Mouse (Mus musculus) heart, embryonic 11.5 days (tissue): ENCODE data around the gene Ifitm10. TPM values are rescaled to one million over a fixed set of nuclear protein-coding genes. Genes with fewer than 3 reads are reported as not detected.

ENCODE experiments used
- ATAC-seq: fragments of 200-750 bp; cut with Nextera tagmentation; replicated peaks from 2 replicates; pipeline ENCODE4 v1.8.0; 2017; ENCODE audit warnings: moderate library complexity; ENCODE audit not compliant: insufficient number of reproducible peaks, low FRiP score, low TSS enrichment
- H3K27ac ChIP-seq: fragments of 300-500 bp; sonication (generic); 2 replicates; pipeline ENCODE4 v1.5.1; 2014; ENCODE audit warnings: mild to moderate bottlenecking, low read depth, low read length
- H3K27me3 ChIP-seq: fragments of 300-500 bp; sonication (generic); 2 replicates; pipeline ENCODE4 v1.6.1; 2014; ENCODE audit warnings: mild to moderate bottlenecking, low read length, mixed read lengths; ENCODE audit not compliant: control insufficient read depth, insufficient read depth
- H3K36me3 ChIP-seq: fragments of 300-500 bp; sonication (generic); 2 replicates; pipeline ENCODE4 v1.6.1; 2014; ENCODE audit warnings: mild to moderate bottlenecking, low read length, moderate library complexity, mixed read lengths; ENCODE audit not compliant: control insufficient read depth, insufficient read depth
- H3K4me1 ChIP-seq: fragments of 300-500 bp; sonication (generic); 2 replicates; pipeline ENCODE4 v1.6.1; 2014; ENCODE audit warnings: low read length; ENCODE audit not compliant: control insufficient read depth, insufficient read depth
- H3K4me2 ChIP-seq: fragments of 300-500 bp; sonication (generic); 2 replicates; pipeline ENCODE4 v1.6.1; 2014; ENCODE audit warnings: mild to moderate bottlenecking, moderate library complexity
- H3K4me3 ChIP-seq: fragments of 300-500 bp; sonication (generic); 2 replicates; pipeline ENCODE4 v1.5.1; 2014; ENCODE audit warnings: low read depth, low read length
- H3K9ac ChIP-seq: fragments of 300-500 bp; sonication (generic); 2 replicates; pipeline ENCODE4 v1.6.1; 2014; ENCODE audit warnings: mild to moderate bottlenecking, low read depth, low read length, moderate library complexity
- H3K9me3 ChIP-seq: fragments of 300-500 bp; sonication (generic); replicated peaks from 2 replicates; pipeline ENCODE4 v1.6.1; 2016; ENCODE audit warnings: low read length; ENCODE audit not compliant: control insufficient read depth
- WGBS: fragments of 180-500 bp; shearing (Covaris S2); extraction: QIAGEN DNeasy Blood & Tissue Kit; methylation state at CpG from one replicate; pipeline ENCODE4 v1.1.7; 2014; ENCODE audit not compliant: insufficient replicate concordance; 5-methylcytosine and 5-hydroxymethylcytosine counted together
- polyA plus RNA-seq: library from polyadenylated mRNA; unstranded; fragments of >200 nt; fragmentation: Nextera tagmentation; extraction: Ambion mirVana; gene quantifications from 2 replicates; pipeline ENCODE4 v1.2.1, GENCODE M21; 2014

Ifitm10 gene
- polyA plus RNA-seq, 1 experiment from 2014 or later, result 7.6 TPM

DNA sequence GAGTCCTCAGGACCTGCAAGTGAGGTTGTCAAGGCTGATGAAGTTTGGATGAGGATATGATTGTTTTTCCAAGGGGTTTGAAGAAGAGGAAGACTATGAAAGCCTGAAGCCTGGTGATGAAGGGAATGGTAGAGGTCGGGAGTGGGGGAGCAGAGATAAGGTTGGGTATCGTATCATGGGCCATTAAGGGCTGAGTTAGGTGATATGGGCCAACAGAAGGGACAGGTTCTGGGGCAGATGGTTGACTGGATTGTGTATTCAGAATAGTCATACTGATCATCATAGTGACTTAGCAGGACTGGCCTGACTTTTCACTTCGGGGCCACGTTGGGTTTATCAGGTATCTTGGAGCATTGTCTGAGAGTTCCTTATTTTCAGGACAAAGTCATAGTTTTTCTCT, 21.9 kb upstream of the Ifitm10 start:
- H3K9me3 ChIP-seq, result no peaks in the 10 kb centered on the region
- ATAC-seq, result no peak
- no peak overlapping the region for H3K9ac ChIP-seq
- no peak overlapping the region for H3K4me3 ChIP-seq
- H3K27ac ChIP-seq, result no peak overlapping the region
- no peaks in the 10 kb centered on the region for H3K36me3 ChIP-seq
- H3K4me1 ChIP-seq, result peaks cover 6% of the 10 kb centered on the region
- H3K4me2 ChIP-seq, result no peak overlapping the region
- 71% methylated on average over 4 of the region's 4 CpGs for WGBS
- H3K27me3 ChIP-seq, result no peaks in the 10 kb centered on the region

DNA sequence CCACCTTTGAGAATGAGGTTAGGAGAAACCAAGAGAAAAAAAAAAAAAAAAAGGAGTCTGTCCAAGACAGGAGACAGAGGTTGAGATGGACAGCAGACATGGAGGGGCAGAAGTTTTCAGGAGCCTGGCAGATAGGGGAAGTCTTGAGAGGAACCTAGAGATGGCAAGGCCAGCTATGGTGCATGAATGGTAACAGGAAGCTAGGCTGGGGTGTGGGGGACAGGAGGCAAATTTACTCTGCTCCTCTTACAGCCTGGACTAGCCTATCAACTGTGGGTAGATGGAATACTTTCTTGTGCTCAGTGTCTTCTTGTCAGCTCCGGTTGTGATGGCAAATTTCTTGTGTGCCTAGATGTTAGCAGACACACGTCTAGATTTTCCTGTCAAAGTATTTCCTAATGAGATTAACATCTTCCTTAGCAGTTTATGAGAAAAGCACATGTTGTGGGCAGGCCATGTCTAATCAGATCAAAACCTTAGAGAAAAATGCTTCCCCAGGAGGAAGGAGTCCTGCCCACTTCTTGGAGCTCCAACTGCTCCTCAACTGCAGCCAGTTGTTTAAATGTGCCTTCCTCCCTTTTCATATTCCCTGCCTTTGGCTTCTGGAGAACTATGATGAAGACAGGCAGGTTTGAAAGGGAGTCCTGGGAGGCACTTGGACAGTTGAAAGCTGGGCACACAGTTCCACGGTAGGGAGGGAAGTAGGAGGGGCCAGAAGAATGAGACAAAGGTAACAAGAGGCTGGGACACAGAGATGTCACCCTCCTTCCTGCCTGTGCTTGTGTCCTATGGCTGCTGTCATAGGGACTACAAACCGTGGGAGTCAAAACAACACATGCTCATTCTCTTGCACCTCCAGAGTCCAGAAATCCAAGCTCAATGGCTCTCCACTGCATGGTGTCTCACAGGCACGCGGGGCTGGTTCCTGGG, 21.0 kb upstream of the Ifitm10 start:
- 69% methylated on average over 6 of the region's 6 CpGs for WGBS
- no peak overlapping the region for H3K4me3 ChIP-seq
- no peak for ATAC-seq
- H3K9me3 ChIP-seq, result no peaks in the 10 kb centered on the region
- H3K27me3 ChIP-seq, result no peaks in the 10 kb centered on the region
- H3K4me1 ChIP-seq, result peaks cover 5% of the 10 kb centered on the region
- H3K36me3 ChIP-seq, result no peaks in the 10 kb centered on the region
- H3K4me2 ChIP-seq, result no peak overlapping the region
- no peak overlapping the region for H3K27ac ChIP-seq
- no peak overlapping the region for H3K9ac ChIP-seq

DNA sequence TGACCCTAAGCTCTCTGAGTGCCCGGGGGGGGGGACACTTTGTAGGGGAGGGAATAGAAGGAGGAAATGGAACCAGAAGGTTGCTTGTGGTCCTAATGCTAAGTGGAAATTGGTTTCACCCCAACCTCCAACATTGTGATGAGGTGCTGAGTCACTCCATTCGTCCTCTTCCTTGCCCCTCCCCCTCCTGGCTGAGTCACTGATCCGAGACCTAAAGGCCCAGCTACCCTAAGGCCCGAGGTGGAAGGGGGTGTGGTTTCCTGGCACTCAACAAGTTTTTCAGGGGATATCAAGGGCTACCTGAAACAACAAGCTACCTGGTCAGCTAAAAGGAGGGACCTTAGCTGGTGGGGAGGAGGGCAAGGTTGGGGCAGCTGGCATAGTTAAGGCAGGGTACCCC, 19.6 kb upstream of the Ifitm10 start:
- H3K9ac ChIP-seq, result no peak overlapping the region
- H3K36me3 ChIP-seq, result no peaks in the 10 kb centered on the region
- WGBS, result 32% methylated on average over 4 of the region's 4 CpGs
- H3K4me1 ChIP-seq, result peaks cover 3% of the 10 kb centered on the region
- H3K9me3 ChIP-seq, result no peaks in the 10 kb centered on the region
- ATAC-seq, result peak; percentile 74
- H3K27ac ChIP-seq, result no peak overlapping the region
- no peak overlapping the region for H3K4me2 ChIP-seq
- H3K27me3 ChIP-seq, result no peaks in the 10 kb centered on the region
- no peak overlapping the region for H3K4me3 ChIP-seq

DNA sequence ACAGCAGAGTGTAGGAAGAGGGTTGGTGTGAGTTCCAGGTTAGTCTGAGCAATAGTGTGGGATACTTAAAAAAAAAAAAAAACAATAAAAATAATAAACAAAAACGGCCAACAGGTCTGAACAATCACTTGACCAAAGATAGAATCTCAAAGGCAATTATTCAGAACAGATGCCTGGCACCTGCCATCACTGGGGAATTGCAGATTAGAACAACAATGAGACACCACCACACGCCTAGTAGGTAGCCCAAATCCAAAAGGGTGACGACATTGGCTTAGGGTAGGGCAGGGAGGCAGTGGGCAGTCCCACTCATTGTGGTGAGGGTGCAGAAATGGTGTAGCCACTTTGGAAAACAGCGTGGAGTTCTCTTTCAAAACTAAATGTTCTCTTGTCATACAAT, 18.1 kb upstream of the Ifitm10 start:
- Histone ChIP-seq H3K36me3 (no peaks in the 10 kb centered on the region), H3K4me1 (peaks cover 5% of the 10 kb centered on the region), H3K4me2 (no peak overlapping the region), H3K27ac (no peak overlapping the region), H3K4me3 (no peak overlapping the region), H3K9me3 (no peaks in the 10 kb centered on the region), H3K27me3 (no peaks in the 10 kb centered on the region), H3K9ac (no peak overlapping the region)
- ATAC-seq, result no peak
- 55% methylated on average over 4 of the region's 4 CpGs for WGBS

DNA sequence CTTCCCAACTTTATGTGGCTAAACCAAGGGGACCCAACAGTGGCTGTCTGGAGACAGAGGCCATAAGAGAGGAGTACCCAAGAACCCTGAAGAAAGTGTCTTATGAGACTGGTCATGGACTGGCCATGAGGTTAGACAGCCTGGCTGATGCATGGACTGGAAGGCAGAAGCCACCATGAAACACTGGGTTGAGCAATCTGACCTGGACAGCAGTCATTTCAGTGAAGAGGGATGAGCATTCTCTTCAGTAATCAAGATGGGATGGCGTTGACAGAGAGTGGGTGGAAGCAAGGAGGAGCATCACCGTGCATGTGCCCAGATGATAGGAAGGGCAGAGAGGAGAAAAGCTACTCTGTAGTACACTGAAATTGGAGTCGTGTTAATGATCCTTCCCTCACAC, 17.6 kb upstream of the Ifitm10 start:
- no peak overlapping the region for H3K4me3 ChIP-seq
- ATAC-seq, result no peak
- 67% methylated on average over 3 of the region's 3 CpGs for WGBS
- no peaks in the 10 kb centered on the region for H3K9me3 ChIP-seq
- no peak overlapping the region for H3K27ac ChIP-seq
- H3K27me3 ChIP-seq, result no peaks in the 10 kb centered on the region
- no peak overlapping the region for H3K9ac ChIP-seq
- peaks cover 10% of the 10 kb centered on the region for H3K4me1 ChIP-seq
- H3K4me2 ChIP-seq, result no peak overlapping the region
- H3K36me3 ChIP-seq, result no peaks in the 10 kb centered on the region

DNA sequence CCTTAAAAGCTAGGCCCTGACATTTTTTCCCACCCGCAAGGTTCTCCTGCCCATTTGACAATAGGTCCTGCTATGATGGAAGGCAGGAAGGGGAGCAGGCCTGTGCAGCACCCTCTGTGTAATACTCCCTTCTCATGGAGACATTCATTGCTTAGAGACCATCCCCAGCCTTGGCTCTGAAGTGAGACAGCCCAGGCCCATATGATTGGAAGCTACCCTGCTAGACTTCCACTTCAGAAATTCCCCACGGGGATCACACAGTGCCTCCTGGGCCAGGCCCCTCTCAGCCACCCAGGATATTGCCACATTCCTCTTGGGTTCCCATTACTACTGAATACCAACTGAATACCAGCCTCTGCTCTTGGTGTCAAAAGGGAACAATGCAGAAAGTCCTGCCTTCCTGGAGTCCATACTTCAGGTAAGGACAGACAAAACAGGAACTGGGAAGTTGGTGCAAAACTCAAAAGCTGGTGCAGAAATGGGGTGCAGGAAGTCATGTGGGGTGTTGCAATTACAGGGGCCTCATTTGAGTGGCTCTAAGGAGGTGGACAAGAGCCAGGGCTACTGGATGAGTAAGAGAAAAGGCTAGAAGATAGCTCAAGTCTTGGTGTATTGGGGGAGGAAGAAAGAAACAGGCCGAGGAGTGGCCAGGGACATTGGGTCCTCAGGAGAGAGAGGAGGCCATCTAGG, 16.6 kb upstream of the Ifitm10 start:
- Histone ChIP-seq H3K36me3 (peaks cover 3% of the 10 kb centered on the region; the same call in 1 of the 2 replicates), H3K27ac (no peak overlapping the region), H3K4me3 (no peak overlapping the region), H3K9ac (no peak overlapping the region), H3K27me3 (no peaks in the 10 kb centered on the region), H3K9me3 (no peaks in the 10 kb centered on the region), H3K4me2 (no peak overlapping the region), H3K4me1 (peaks cover 17% of the 10 kb centered on the region)
- 74% methylated on average over 3 of the region's 3 CpGs for WGBS
- ATAC-seq, result no peak

DNA sequence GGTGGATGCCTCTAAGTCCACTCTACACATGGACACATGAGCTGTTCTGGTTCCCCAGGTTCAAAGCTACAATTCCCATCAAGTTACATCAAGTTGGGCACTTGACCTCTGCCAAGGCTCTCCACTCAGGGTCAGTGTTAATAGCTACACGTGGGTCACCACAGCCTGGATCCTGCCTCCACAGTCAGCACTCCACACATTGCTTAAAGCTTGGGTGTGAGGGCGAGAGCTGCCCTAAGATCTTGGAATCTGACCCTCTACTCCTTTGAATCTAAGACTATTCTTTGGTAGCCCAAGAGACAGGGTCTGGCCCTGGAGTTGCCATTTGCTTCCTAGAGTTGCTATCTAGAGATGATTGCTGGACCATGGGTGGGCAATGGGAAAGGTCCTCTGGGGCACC, 15.2 kb upstream of the Ifitm10 start:
- no peak overlapping the region for H3K4me2 ChIP-seq
- no peak overlapping the region for H3K4me3 ChIP-seq
- ATAC-seq, result no peak
- 87% methylated on average over 2 of the region's 2 CpGs for WGBS
- no peaks in the 10 kb centered on the region for H3K9me3 ChIP-seq
- H3K36me3 ChIP-seq, result peaks cover 8% of the 10 kb centered on the region
- H3K4me1 ChIP-seq, result peaks cover 17% of the 10 kb centered on the region
- no peaks in the 10 kb centered on the region for H3K27me3 ChIP-seq
- no peak overlapping the region for H3K9ac ChIP-seq
- H3K27ac ChIP-seq, result peak overlapping the region; percentile 30; the same call in 1 of the 2 replicates

DNA sequence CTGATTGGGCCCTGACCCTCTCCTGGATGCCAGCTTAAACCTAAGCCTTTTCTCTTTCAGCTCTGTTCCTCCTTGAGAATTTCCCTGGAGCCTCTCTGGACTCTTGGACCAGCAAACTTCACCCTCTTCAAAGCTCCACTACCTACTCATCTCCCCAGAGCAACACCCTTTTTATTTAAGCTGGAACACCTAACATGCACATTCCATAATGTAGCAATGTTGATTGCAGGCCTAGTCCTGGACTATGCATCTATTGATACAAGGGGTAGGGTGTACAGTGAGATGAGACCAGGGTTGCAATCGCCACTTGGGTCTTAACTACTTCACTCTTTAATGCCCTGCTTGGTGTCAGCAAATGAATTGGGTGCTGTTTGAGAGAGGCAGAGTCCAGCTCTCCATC, 14.6 kb upstream of the Ifitm10 start:
- Histone ChIP-seq H3K9ac (0 out of 2 replicates have a peak overlapping the region, but pooled peaks have one; percentile 23), H3K36me3 (peaks cover 12% of the 10 kb centered on the region), H3K4me2 (peak overlapping the region; percentile 98), H3K4me3 (peak overlapping the region; percentile 91), H3K9me3 (no peaks in the 10 kb centered on the region), H3K27me3 (no peaks in the 10 kb centered on the region), H3K27ac (peak overlapping the region; percentile 30; the same call in 1 of the 2 replicates), H3K4me1 (peaks cover 17% of the 10 kb centered on the region)
- no peak for ATAC-seq
- WGBS, result 93% methylated on average over 1 of the region's 1 CpGs
